Mouse (Mus musculus) E14TG2a.4 (cell line): ENCODE measurements around the gene Pet100.

Source experiments
- CTCF ChIP-seq: conservative IDR thresholded peaks from 2 replicates; pipeline ENCODE4 v1.5.1; 2014; ENCODE audit warnings: low read length
- NANOG ChIP-seq: IDR thresholded peaks from 2 replicates; pipeline ENCODE4 v1.6.1; 2014; ENCODE audit warnings: borderline replicate concordance, low read length, mixed read lengths
- POU5F1 ChIP-seq: IDR thresholded peaks from 2 replicates; pipeline ENCODE4 v1.6.1; 2014; ENCODE audit warnings: low read length, borderline replicate concordance

- TF ChIP-seq CTCF: no peak
- TF ChIP-seq POU5F1: no peak
- no peak for TF ChIP-seq NANOG
These were observed 27.9 kb upstream of the Pet100 start for GRCm38 (mm10) chr8:3593470-3593869.
